Mouse (Mus musculus) G1E (cell line): ENCODE measurements around the gene Ppm1h. TPM values are rescaled to one million over a fixed set of nuclear protein-coding genes. Genes with fewer than 3 reads are reported as not detected.

Source experiments
- ATAC-seq: 2 replicates; pipeline ENCODE4 v1.8.0; 2016; ENCODE audit warnings: mild to moderate bottlenecking; ENCODE audit not compliant: insufficient number of reproducible peaks, poor library complexity, low FRiP score, severe bottlenecking; ENCODE audit errors: extremely low read depth
- DNase-seq: peaks from one replicate; pipeline ENCODE4 v3.0.0; 2012; ENCODE audit warnings: low spot score
- H3K27me3 ChIP-seq: 2 replicates; pipeline ENCODE4 v1.6.1; 2012; ENCODE audit warnings: mild to moderate bottlenecking, low read length, inconsistent platforms; ENCODE audit not compliant: insufficient read depth
- H3K36me3 ChIP-seq: replicated peaks from 2 replicates; pipeline ENCODE3; 2012; ENCODE audit warnings: mild to moderate bottlenecking, inconsistent platforms
- H3K4me1 ChIP-seq: 2 replicates; pipeline ENCODE4 v1.6.1; 2012; ENCODE audit warnings: low read depth, low read length, inconsistent platforms, mixed read lengths; ENCODE audit not compliant: insufficient read depth
- H3K4me3 ChIP-seq: 2 replicates; pipeline ENCODE4 v1.5.1; 2012; ENCODE audit warnings: low read depth, mild to moderate bottlenecking, inconsistent platforms, low read length, moderate library complexity, mixed read lengths
- H3K9me3 ChIP-seq: replicated peaks from 2 replicates; pipeline ENCODE4 v1.6.1; 2012; ENCODE audit warnings: inconsistent platforms
- CTCF ChIP-seq: IDR thresholded peaks from 2 replicates; pipeline ENCODE4 v1.5.1; 2012; ENCODE audit warnings: low read depth, low read length, inconsistent platforms, mixed read lengths
- GATA1 ChIP-seq: IDR thresholded peaks from 2 replicates; pipeline ENCODE4 v1.6.1; 2012; ENCODE audit warnings: borderline replicate concordance, low read length, inconsistent platforms, mixed read lengths
- GATA2 ChIP-seq: IDR thresholded peaks from 2 replicates; pipeline ENCODE4 v1.6.1; 2012; ENCODE audit warnings: low read depth, low read length, inconsistent platforms, borderline replicate concordance
- POLR2AphosphoS5 ChIP-seq: IDR thresholded peaks from 2 replicates; pipeline ENCODE4 v1.6.1; 2012; ENCODE audit warnings: low read depth, low read length, inconsistent platforms; ENCODE audit not compliant: insufficient replicate concordance
- TAL1 ChIP-seq: conservative IDR thresholded peaks from 2 replicates; pipeline ENCODE4 v1.6.1; 2012; ENCODE audit warnings: low read depth, low read length, inconsistent platforms, mixed read lengths
- polyA plus RNA-seq: library from polyadenylated mRNA; stranded (reverse); fragments of >175 nt; gene quantifications from 2 replicates; pipeline ENCODE4 v1.2.3, GENCODE M21; 2012
- total RNA-seq, 2 experiments: library from RNA; stranded (forward) in 1 of 2; stranded (reverse) in 1 of 2; fragments of 200-1000 nt in 1 of 2; fragments of >200 nt in 1 of 2; fragmentation: Nextera tagmentation in 1 of 2; gene quantifications; 2 replicates each; pipeline ENCODE4 v1.2.3; 2014 to 2017

Ppm1h gene
- total and polyA plus RNA-seq, 3 experiments, result 0.27 TPM; not detected in 2

GRCm38 (mm10) chr10:122744970-122745369 lies 66.4 kb downstream of the Ppm1h start:
- ATAC-seq (no peak), DNase-seq (no peak)
- TF ChIP-seq TAL1, result no peak
- TF ChIP-seq POLR2AphosphoS5, result no peak
- no peak for TF ChIP-seq CTCF
- no peak for TF ChIP-seq GATA2
- no peak for TF ChIP-seq GATA1
- Histone ChIP-seq H3K36me3 (no peaks in the 10 kb centered on the region), H3K4me3 (no peak overlapping the region), H3K27me3 (no peaks in the 10 kb centered on the region), H3K9me3 (peaks cover 68% of the 10 kb centered on the region), H3K4me1 (no peaks in the 10 kb centered on the region)

- no peaks in the 10 kb centered on the region for H3K27me3 ChIP-seq
- no peak for ATAC-seq
- no peak for DNase-seq
- H3K4me1 ChIP-seq, result no peaks in the 10 kb centered on the region
- TF ChIP-seq CTCF, result no peak
- no peak for TF ChIP-seq GATA1
- no peak for TF ChIP-seq GATA2
- TF ChIP-seq TAL1, result no peak
- TF ChIP-seq POLR2AphosphoS5, result no peak
- peaks cover 71% of the 10 kb centered on the region for H3K9me3 ChIP-seq
- no peak overlapping the region for H3K4me3 ChIP-seq
- no peaks in the 10 kb centered on the region for H3K36me3 ChIP-seq
Measured at GRCm38 (mm10) chr10:122746211-122746610, 67.6 kb downstream of the Ppm1h start.

- H3K36me3 ChIP-seq, result no peaks in the 10 kb centered on the region
- ATAC-seq, result no peak
- H3K4me1 ChIP-seq, result no peaks in the 10 kb centered on the region
- no peak overlapping the region for H3K4me3 ChIP-seq
- DNase-seq, result no peak
- peaks cover 63% of the 10 kb centered on the region for H3K9me3 ChIP-seq
- H3K27me3 ChIP-seq, result no peaks in the 10 kb centered on the region
- TF ChIP-seq POLR2AphosphoS5, result no peak
- no peak for TF ChIP-seq TAL1
- TF ChIP-seq CTCF, result no peak
- no peak for TF ChIP-seq GATA1
- no peak for TF ChIP-seq GATA2
Measured at GRCm38 (mm10) chr10:122747151-122747925, 68.8 kb downstream of the Ppm1h start.

- ATAC-seq, result no peak
- H3K9me3 ChIP-seq, result peaks cover 66% of the 10 kb centered on the region
- no peaks in the 10 kb centered on the region for H3K36me3 ChIP-seq
- H3K4me1 ChIP-seq, result no peaks in the 10 kb centered on the region
- DNase-seq, result no peak
- H3K27me3 ChIP-seq, result no peaks in the 10 kb centered on the region
- TF ChIP-seq GATA2, result no peak
- TF ChIP-seq GATA1, result no peak
- TF ChIP-seq CTCF, result no peak
- TF ChIP-seq TAL1, result no peak
- no peak for TF ChIP-seq POLR2AphosphoS5
- H3K4me3 ChIP-seq, result no peak overlapping the region
Measured at GRCm38 (mm10) chr10:122748361-122748951, 69.9 kb downstream of the Ppm1h start.

- H3K4me1 ChIP-seq, result no peaks in the 10 kb centered on the region
- H3K9me3 ChIP-seq, result peaks cover 70% of the 10 kb centered on the region
- TF ChIP-seq CTCF, result no peak
- TF ChIP-seq POLR2AphosphoS5, result no peak
- no peak for TF ChIP-seq GATA1
- TF ChIP-seq GATA2, result no peak
- no peak for TF ChIP-seq TAL1
- no peaks in the 10 kb centered on the region for H3K36me3 ChIP-seq
- no peak overlapping the region for H3K4me3 ChIP-seq
- no peaks in the 10 kb centered on the region for H3K27me3 ChIP-seq
- no peak for ATAC-seq
- no peak for DNase-seq
Measured at GRCm38 (mm10) chr10:122749071-122749470, 70.5 kb downstream of the Ppm1h start.

- no peak for ATAC-seq
- no peaks in the 10 kb centered on the region for H3K27me3 ChIP-seq
- peaks cover 70% of the 10 kb centered on the region for H3K9me3 ChIP-seq
- no peak for TF ChIP-seq GATA2
- no peak for TF ChIP-seq POLR2AphosphoS5
- no peak for TF ChIP-seq GATA1
- no peak for TF ChIP-seq CTCF
- TF ChIP-seq TAL1, result no peak
- H3K4me3 ChIP-seq, result no peak overlapping the region
- DNase-seq, result no peak
- H3K36me3 ChIP-seq, result no peaks in the 10 kb centered on the region
- no peaks in the 10 kb centered on the region for H3K4me1 ChIP-seq
Measured at GRCm38 (mm10) chr10:122749876-122750275, 71.3 kb downstream of the Ppm1h start.
